Mouse (Mus musculus): ENCODE measurements at regions not wholly inside any gene's neighbourhood (a gene's known extent, or its start where the extent isn't known, plus 50 kb on each side); places are given as distances from the start of the nearest gene placed in this dataset.

DNA sequence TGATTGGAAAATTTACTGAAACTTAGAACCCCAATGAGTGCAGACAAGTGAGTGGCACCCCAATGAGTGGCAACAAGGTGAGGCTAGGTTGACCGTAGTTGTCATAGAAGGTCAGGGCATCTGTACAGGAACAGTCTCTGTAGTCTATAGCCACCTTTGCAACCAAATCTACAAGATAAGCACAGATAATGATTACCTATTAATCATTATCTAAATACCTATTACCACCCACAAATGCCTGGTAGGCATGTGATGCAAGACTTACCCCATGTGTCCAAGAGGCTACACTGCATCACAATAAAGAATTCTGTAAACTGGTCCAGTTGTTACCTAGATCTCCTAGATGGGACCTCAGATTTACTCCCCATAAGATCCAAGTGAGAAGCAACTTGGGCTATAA is 778.7 kb downstream of the Cntnap5b start:
- no peaks in the 10 kb centered on the region for H3K27me3 ChIP-seq (replicated peaks; ENCODE audit: low read depth, poor library complexity, severe bottlenecking)
- no peak overlapping the region for H3K4me3 ChIP-seq
- H3K27ac ChIP-seq (replicated peaks): no peak overlapping the region
- no peaks in the 10 kb centered on the region for H3K4me1 ChIP-seq
- DNase-seq (ENCODE audit: low spot score): no peak
- H3K36me3 ChIP-seq (replicated peaks): no peaks in the 10 kb centered on the region
- 94% methylated on average over 1 of the region's 1 CpGs for WGBS
- no peaks in the 10 kb centered on the region for H3K9me3 ChIP-seq

DNA sequence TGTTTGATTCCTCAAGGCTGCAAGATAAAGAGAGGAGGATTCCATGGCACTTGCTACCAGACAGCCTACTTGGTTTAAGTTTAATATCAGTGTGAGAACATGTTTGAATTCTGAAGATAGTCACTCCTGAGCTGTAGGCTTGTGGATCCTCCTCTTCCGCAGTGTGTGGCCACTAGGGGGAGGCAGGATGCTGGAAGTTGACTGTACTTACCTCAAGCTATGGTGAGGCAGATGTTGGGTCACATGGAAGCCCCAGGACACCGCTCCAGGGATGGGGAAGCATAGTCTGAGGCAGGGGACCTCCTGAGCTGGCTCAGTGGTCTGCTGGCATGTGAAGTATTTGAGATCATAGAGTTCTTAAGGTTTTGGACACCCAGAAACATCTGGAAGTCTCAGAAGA is 784.4 kb downstream of the Cntnap5b start:
- DNase-seq (ENCODE audit: low spot score): peak; percentile 43
- H3K27ac ChIP-seq (replicated peaks): no peak overlapping the region
- no peaks in the 10 kb centered on the region for H3K4me1 ChIP-seq
- no peaks in the 10 kb centered on the region for H3K9me3 ChIP-seq
- WGBS: 32% methylated on average over 2 of the region's 2 CpGs
- H3K36me3 ChIP-seq (replicated peaks): no peaks in the 10 kb centered on the region
- no peaks in the 10 kb centered on the region for H3K27me3 ChIP-seq (replicated peaks; ENCODE audit: low read depth, poor library complexity, severe bottlenecking)
- no peak overlapping the region for H3K4me3 ChIP-seq
